Mouse (Mus musculus) frontal cortex, adult 2 months (tissue): ENCODE data around the gene Pld3. TPM values are rescaled to one million over a fixed set of nuclear protein-coding genes. Genes with fewer than 3 reads are reported as not detected.

Source experiments
- DNase-seq, 2 experiments: peaks; one replicate each; pipeline ENCODE4 v3.0.0; 2022; ENCODE audit warnings: low spot score in 1 of 2; ENCODE audit errors: extremely low spot score in 1 of 2
- polyA plus RNA-seq: library from polyadenylated mRNA; depleted of rRNA; stranded (reverse); fragments of >200 nt; gene quantifications from 2 replicates; pipeline ENCODE4 v1.2.3, GENCODE M21; 2012

Gene Pld3
- polyA plus RNA-seq, 1 experiment: 933 TPM

DNA sequence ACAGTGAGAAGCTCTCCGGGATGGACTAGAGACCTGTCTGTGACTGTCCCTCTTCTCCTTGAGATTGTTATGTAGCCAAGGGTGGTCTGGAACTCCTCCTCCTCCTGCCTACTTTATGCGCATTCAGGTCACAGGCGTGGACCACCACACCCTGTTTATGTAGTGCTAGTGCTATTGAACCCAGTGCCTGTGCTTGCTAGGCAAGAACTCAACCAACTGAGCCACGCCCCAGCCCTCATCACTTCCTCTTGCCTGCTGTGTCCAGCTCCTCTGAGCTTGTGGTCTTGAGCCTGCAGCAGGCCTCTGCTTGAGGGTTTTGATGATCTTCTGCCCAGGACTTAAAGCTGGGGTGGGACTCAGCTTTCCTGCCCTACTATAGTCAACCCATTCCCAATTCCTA, 19.1 kb upstream of the Pld3 start:
- no peak for DNase-seq

DNA sequence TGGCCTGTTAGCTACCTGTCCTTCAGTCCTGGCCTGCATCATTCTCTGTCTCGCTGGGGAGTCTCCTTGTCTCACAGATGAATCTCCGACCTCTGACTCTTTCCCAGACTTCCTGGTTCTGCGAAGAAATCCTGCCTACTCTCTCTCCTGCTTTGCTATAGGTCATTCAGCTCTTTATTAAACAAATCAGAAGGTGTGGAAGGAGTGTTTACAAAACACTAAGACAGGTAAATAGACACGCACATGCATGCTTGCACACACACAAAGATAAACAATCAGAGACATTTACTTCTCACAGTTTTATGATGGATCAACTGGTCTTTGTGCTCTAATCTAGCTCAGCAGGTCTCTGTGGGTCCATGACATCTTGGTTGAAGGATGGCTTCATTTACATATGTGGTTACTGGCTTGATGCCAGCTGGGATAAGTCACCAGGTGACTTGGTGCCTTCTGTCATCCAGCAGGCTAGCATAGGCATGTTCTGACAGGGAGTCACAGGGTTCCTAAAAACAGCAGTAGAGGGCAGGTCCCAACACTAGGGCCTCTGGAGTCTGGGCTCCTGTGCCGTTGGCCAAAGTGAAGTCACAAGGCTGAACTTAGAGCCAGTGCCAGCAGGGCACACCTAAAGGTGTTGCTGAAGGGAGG, 16.7 kb upstream of the Pld3 start:
- DNase-seq: no peak

GRCm38 (mm10) chr7:27560978-27561377, 8.0 kb upstream of the Pld3 start:
- no peak for DNase-seq

- no peak for DNase-seq
These were observed 7.4 kb upstream of the Pld3 start for GRCm38 (mm10) chr7:27560291-27560887.

DNA sequence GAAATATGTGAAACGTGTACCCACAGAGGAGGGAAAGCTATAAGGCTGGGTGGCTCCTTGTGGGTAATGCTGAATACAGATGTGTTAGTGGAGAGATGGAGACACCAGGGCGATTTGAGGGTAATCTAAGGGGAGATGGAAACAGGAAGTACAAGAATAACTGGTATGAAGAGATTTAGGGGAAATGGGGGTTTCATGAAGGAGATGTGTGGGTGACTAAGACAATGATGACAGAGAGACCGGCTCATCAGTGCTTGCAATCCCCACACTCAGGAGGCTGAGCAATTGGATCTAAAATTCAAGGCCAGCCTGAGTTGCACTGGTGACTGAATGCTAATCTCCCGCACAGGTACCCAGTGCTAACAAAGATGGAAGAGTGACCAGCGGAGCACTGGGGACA, 948 bp downstream of the Pld3 start:
- DNase-seq: no peak

- DNase-seq: no peak
These were observed 3.4 kb downstream of the Pld3 start for GRCm38 (mm10) chr7:27549597-27549996.

DNA sequence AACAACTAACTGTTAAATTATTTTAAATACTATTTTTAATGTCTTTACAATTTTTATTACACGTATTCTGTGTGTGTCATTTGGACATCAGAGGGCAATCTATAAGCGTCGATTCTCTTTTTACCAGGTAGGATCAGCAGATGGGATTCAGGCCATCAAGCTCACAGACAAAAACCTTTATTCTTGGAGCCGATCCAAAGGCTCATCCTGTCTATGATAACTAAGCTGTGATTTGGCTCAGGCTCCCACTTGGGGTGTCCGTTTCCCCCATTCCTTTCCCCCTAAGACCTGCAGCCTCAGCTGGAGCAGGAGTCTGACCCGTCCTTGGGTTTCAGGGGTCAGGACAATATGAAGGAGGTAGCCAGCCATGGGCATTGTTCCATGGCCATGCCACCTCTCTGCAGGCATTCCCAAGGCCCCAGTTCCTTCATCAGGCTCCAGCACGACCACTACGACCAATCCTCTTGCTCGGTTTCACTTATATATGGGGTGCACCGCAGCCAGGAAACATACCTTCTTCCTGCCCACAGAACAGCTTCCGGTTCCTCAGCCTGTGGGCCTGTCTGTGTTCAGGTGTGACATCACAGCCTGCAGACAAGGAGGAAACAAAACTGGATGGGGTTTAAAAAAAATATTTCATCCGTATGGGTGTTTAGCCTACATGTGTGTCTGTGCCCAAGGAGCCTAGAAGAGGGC, 8.2 kb downstream of the Pld3 start:
- no peak for DNase-seq

DNA sequence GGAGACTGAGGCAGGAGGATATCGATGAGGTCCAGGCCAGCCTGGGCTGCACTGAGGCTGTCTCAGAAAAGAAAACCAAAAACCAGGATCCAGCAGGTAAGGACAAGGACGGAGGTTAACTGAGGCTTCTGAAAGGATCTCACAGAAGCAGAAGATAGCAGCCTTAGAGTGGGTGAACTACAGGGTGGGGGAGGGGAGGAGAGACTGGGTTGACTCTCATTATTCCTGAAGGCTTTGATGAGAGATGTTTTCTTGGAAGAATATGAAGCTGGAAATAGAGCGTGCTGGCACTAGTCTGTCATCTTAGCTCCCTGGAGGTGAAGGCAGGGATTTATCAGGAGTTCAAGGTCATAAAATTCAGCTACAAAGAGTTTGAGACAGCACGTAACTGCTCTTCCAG, 9.2 kb downstream of the Pld3 start:
- DNase-seq: no peak

DNA sequence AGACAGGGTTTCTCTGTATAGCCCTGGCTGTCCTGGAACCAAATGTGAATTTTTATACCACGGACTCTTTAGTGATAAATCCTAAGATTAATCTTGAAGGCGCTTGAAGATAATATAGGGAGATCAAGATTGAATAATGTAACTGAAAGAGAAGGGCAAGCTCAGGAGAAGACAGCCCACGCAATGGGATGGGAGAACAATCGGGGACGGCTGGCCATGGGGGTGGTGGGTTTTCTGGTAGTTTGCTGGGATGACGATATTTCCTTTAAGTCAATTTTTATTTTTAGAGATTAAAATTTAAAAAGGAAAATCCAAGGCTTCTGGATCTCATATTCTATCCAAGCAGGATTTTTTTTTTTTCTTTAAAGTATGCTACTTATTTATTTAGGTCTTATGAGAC, 10.0 kb downstream of the Pld3 start:
- no peak for DNase-seq

DNA sequence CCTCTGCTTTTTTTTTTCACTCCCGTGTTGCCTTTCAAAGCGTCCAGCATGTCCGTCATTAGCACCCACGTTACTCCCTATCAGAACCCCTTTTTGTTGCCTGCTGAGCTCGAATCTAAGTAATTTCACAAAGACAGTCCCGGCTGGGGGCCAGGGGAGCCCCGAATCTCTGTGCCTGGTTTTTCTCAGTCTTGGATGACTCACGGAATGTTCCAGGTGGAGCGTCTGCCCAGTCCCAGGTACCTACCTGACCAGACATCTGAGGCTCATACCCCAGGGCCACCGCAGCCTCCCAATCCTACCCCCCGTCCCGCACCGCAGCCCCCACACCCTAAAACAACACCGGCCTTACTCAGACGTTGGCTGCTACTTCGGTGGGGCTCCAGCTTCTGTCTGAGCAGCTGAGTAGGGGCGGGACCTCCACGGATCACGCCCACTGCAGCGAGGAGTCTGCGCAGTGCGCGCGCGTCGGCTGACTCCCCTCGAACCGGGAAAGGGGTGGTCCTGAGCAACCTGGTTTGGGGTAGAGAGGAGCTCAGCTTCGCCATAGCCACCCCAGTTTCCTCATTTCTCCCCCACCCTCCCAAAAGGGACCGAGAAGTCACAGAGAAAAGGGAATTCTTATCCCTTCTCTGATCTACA, 10.5 kb downstream of the Pld3 start:
- peak; percentile 86 to 92 for DNase-seq

- no peak for DNase-seq
These were observed 11.1 kb downstream of the Pld3 start for GRCm38 (mm10) chr7:27541922-27542321.

DNA sequence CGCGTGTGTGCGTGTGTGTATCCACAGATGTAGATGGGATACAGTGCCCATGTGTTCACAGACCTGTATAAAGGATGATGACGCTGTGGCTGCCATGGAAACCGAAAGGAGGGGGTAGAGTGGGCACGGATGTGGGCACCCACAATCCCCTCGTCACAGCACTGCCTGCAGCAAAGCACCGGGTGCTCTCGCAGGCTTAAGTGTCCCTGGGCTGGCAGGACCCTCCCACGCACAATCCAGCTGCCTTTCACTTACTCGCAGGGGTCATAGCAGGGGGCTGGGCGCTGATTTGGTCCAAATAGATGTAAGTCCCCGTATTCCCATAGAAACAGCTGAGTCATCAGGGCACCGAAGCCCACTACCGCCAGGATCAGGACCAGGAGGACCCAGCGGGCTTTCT, 11.6 kb downstream of the Pld3 start:
- peak; percentile 93 to 94 for DNase-seq

GRCm38 (mm10) chr7:27540935-27541334, 12.1 kb downstream of the Pld3 start:
- DNase-seq: no peak

DNA sequence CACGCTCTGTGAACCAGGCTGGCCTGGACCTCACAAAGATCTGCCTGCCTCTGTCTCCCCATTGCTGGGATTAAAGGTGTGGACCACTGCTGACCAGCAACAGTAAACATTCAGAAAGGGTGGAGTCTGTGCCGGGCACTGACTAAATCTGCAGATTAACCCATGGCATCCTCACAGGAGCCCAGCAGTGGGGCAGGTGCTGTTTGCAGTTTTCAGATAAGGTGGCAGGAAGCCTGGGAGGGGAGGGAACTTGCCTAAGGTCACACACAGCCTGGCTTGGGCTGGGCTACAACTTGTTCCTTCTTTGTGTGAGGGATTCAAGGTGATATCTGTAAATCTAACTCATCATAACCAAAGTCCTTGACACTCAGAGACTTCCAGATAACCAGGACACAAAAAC, 12.5 kb downstream of the Pld3 start:
- no peak for DNase-seq

DNA sequence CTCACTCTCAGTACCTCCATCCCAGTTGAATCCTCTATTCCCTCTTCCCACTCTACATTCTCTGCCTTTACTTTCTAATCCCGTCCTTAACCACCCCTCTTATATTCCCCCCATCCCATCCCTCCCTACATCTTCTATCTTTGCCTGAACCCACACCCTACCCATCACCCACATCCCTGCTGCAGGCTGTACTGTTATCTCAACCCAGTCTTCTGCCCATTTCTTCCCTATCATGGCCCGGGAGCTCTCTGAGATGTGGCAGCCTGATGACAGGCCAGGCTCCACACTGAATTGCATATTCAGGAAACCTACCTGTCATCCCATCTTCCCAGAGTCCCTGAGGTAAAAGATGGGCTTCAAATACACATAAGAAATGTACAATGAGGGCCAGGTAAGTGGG, 14.2 kb downstream of the Pld3 start:
- no peak for DNase-seq

DNA sequence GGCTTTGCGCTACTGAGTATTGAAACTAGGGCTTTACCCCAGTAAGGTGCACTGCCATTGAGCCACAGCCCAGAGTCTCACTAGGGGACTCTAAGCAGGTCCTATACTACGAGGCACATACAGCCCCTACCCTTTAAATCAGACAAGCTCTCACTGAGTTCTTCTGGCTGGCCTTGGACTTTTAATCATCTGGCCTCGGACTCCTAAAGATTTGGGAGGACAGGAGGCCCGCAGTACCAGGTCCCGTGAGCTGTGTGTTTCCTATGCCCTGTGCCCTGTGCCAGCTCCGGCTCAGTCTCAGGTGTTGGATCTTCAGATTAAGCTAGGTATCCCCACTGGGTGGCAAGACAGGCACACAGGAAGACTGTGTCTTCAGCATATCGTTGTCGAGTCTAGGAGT, 15.0 kb downstream of the Pld3 start:
- DNase-seq: no peak

- no peak for DNase-seq
These were observed 16.4 kb downstream of the Pld3 start for GRCm38 (mm10) chr7:27536618-27537017.

- DNase-seq: no peak
These were observed 17.6 kb downstream of the Pld3 start for GRCm38 (mm10) chr7:27535386-27535785.

- DNase-seq: no peak
These were observed 20.5 kb downstream of the Pld3 start for GRCm38 (mm10) chr7:27532480-27533050.

- DNase-seq: no peak
These were observed 21.3 kb downstream of the Pld3 start for GRCm38 (mm10) chr7:27531707-27532106.

DNA sequence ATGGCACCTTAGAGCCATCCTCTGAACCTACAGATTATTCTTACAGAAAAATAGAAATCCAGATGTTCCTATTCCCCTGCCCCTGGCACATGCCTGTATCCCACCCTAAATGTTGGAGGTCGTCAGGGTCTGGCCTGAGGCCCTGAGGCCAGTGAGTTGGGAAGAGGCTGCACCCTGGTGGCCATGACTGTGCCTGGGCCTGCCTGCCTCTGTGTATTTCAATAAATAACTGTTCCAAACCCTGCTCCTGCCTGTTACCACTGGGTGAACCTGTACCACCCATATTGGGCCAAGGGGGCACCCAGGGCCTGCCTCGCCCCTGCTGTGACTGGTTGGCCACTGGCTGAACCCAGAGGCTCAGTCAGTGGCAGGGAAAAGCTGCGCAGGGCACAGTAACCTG, 22.1 kb downstream of the Pld3 start:
- no peak for DNase-seq
